Comparison of ENCODE assay signal across 18 mouse cellular contexts in genomic region chr19:45835490-45835889, GRCm38 (mm10). TPM values are rescaled to one million over a fixed set of nuclear protein-coding genes. Genes with fewer than 3 reads are reported as not detected.
DNase-seq lines count a peak whose midpoint lies in the region; ATAC-seq lines count a peak whose summit lies in the region.
"Had no signal": no experiment of that assay in that cellular context is flagged by ENCODE, and none has a peak within 500 bp of the region (broad histone marks: within the 10 kb centered on the region; RNA-seq: fewer than 3 reads in every experiment).

No protein-coding gene starts in this region.

- H3K4me2 ChIP-seq in heart, embryonic 15.5 days = no peak overlapping the region
- H3K4me2 ChIP-seq: limb, embryonic 12.5 days; liver, embryonic 13.5 days; lung, embryonic 15.5 days; midbrain, embryonic 13.5 days had no signal

- no peaks in the 10 kb centered on the region for H3K36me3 ChIP-seq in heart, embryonic 15.5 days
- H3K36me3 ChIP-seq: limb, embryonic 12.5 days; liver, embryonic 13.5 days; lung, embryonic 15.5 days; midbrain, embryonic 13.5 days had no signal

- peak overlapping the region; percentile 42 for H3K27ac ChIP-seq in heart, embryonic 15.5 days
- H3K27ac ChIP-seq: limb, embryonic 12.5 days; liver, embryonic 13.5 days; lung, embryonic 15.5 days; macrophage; midbrain, embryonic 13.5 days had no signal

- WGBS in heart, embryonic 15.5 days = 49% methylated on average over 10 of the region's 10 CpGs

- no peak overlapping the region for H3K9ac ChIP-seq in heart, embryonic 15.5 days
- H3K9ac ChIP-seq: limb, embryonic 12.5 days; liver, embryonic 13.5 days; lung, embryonic 15.5 days; midbrain, embryonic 13.5 days had no signal

- H3K27me3 ChIP-seq in heart, embryonic 15.5 days = no peaks in the 10 kb centered on the region
- H3K27me3 ChIP-seq: limb, embryonic 12.5 days; liver, embryonic 13.5 days; lung, embryonic 15.5 days; midbrain, embryonic 13.5 days had no signal

- H3K4me1 ChIP-seq in heart, embryonic 15.5 days (replicated peaks) = peaks cover 15% of the 10 kb centered on the region
- H3K4me1 ChIP-seq: liver, embryonic 13.5 days; midbrain, embryonic 13.5 days had no signal

- no peak for DNase-seq in heart, adult 8-10 months (ENCODE audit: low spot score)
- peak; percentile 68 for DNase-seq in ovary, postnatal 36 days (ENCODE audit: low spot score)
- DNase-seq in ovary, postnatal 14 days (ENCODE audit: low spot score) = no peak
- DNase-seq in adrenal gland, postnatal 36 days = peak; percentile 76 to 81
- no peak for DNase-seq in thymus, postnatal 25 days
- no peak for DNase-seq in left cerebral cortex, adult 8-10 months (ENCODE audit: low spot score in 2 of 2)
- DNase-seq: cerebellum, adult 9-10 months; gastrocnemius, postnatal 25 days; liver, embryonic 13.5 days; right cerebral cortex, postnatal 14 days; thymus, postnatal 14 days had no signal

- H3K9me3 ChIP-seq in heart, embryonic 15.5 days (replicated peaks) = no peaks in the 10 kb centered on the region
- H3K9me3 ChIP-seq: limb, embryonic 12.5 days; liver, embryonic 13.5 days; lung, embryonic 15.5 days; midbrain, embryonic 13.5 days had no signal

- peak; percentile 43; the same call in 1 of the 2 replicates for ATAC-seq in heart, embryonic 15.5 days (replicated peaks; ENCODE audit: insufficient number of reproducible peaks, insufficient read depth, low FRiP score, low read depth)
- ATAC-seq: forebrain, embryonic 14.5 days had no signal

- H3K4me3 ChIP-seq in heart, embryonic 15.5 days = no peak overlapping the region
- H3K4me3 ChIP-seq: limb, embryonic 12.5 days; liver, embryonic 13.5 days; lung, embryonic 15.5 days; midbrain, embryonic 13.5 days had no signal

RNA-seq across cellular contexts. Expression of gene Kcnip2, which starts 19.6 kb away (rescaled TPM):
- polyA plus RNA-seq in heart, embryonic 15.5 days (2015; fragmentation: Nextera tagmentation; extraction: Ambion mirVana) = 6.9 and 10.0 TPM in 2 replicates
- 100 to 1,000 TPM; 173 to 231 (median 203) TPM for total RNA-seq in heart, adult 8-10 months (2022)
- under 1 TPM; 0.23 to 0.36 TPM for total RNA-seq in adrenal gland, postnatal 36 days (2021)
- total RNA-seq in left cerebral cortex, adult 8-10 months (2022) = 100 to 1,000 TPM; 150 to 177 (median 154) TPM
- total RNA-seq: hematopoietic stem cell, adult 5-6 weeks had no signal
- polyA plus RNA-seq: macrophage had no signal

RNA-seq across cellular contexts. Expression of gene Mgea5, which starts 51.9 kb away (rescaled TPM):
- 33.8 and 38.1 TPM in 2 replicates for polyA plus RNA-seq in heart, embryonic 15.5 days (2015; fragmentation: Nextera tagmentation; extraction: Ambion mirVana)
- total RNA-seq in heart, adult 8-10 months (2022) = 10 to 100 TPM; 70.7 to 85.5 (median 82.4) TPM
- 10 to 100 TPM; 58.5 to 67.4 TPM for total RNA-seq in adrenal gland, postnatal 36 days (2021)
- total RNA-seq in left cerebral cortex, adult 8-10 months (2022) = 100 to 1,000 TPM; 142 to 157 (median 154) TPM

Comparison
In these comparisons a context has a peak if more than half of its experiments do, and no peak if none do; other contexts are left out.
1. DNase-seq: peak in ovary, postnatal 36 days (single experiment) and adrenal gland, postnatal 36 days (2 of 2); none in heart, adult 8-10 months (single experiment), ovary, postnatal 14 days (single experiment), thymus, postnatal 25 days (single experiment) and left cerebral cortex, adult 8-10 months (0 of 2).
2. RNA of gene Kcnip2, which starts 19.6 kb away (total RNA-seq): 173 to 231 TPM in heart, adult 8-10 months and 150 to 177 TPM in left cerebral cortex, adult 8-10 months; 0.23 to 0.36 TPM in adrenal gland, postnatal 36 days; every median in the first group is over 100 times any median in the second.